Mouse (Mus musculus) macrophage (primary cell): Measurements from ENCODE around the gene Sfxn4. TPM values are rescaled to one million over a fixed set of nuclear protein-coding genes. Genes with fewer than 3 reads are reported as not detected.

ENCODE experiments used
- H3K27ac ChIP-seq: fragments of 350-480 bp; formaldehyde crosslinking; 2 replicates; pipeline ENCODE4 v1.9.0; 2021
- H3K36me3 ChIP-seq: fragments of 350-480 bp; formaldehyde crosslinking; 2 replicates; pipeline ENCODE4 v1.9.0; 2021; ENCODE audit errors: inconsistent target
- H3K4me3 ChIP-seq: fragments of 350-480 bp; formaldehyde crosslinking; 2 replicates; pipeline ENCODE4 v1.9.0; 2021; ENCODE audit errors: inconsistent target
- H3K79me2 ChIP-seq: fragments of 350-480 bp; formaldehyde crosslinking; 2 replicates; pipeline ENCODE4 v1.9.0; 2021; ENCODE audit errors: inconsistent target
- WGBS: methylation state at CpG from one replicate; pipeline ENCODE4 v1.1.7; 2026; ENCODE audit warnings: inconsistent platforms; ENCODE audit not compliant: missing documents; 5-methylcytosine and 5-hydroxymethylcytosine counted together
- polyA plus RNA-seq: library from polyadenylated mRNA; stranded (reverse); fragments of 250-400 nt; gene quantifications from 3 replicates; pipeline ENCODE4 v1.2.4, GENCODE M21; 2018; ENCODE audit warnings: inconsistent platforms

Gene Sfxn4
- polyA plus RNA-seq, 1 experiment from 2014 or later, result 2.1 TPM

- Histone ChIP-seq H3K27ac (no peak overlapping the region), H3K79me2 (no peaks in the 10 kb centered on the region), H3K4me3 (no peak overlapping the region), H3K36me3 (no peaks in the 10 kb centered on the region)
- WGBS, result 71% methylated on average over 6 of the region's 7 CpGs
Measured at GRCm38 (mm10) chr19:60799867-60800569, 61.3 kb downstream of the Sfxn4 start.

DNA sequence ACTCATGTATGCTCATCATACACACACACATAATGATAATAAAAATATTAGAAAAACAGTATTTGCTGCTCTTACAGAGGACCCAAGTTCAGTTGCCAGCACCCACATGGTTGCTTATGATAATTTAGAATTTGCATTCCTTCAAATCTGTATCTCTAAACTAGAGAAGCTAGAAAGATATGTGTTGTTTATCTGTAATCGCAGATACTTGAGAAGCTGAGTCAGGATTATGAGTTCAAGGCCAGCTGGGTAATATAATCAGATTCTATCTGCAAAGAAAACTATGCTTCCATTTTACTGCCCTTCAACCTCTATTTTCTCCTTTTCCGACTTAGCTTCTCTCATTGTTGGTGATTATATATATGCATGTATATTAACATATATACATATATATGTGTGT is 63.9 kb downstream of the Sfxn4 start:
- WGBS, result 100% methylated on average over 2 of the region's 2 CpGs
- Histone ChIP-seq H3K79me2 (no peaks in the 10 kb centered on the region), H3K36me3 (no peaks in the 10 kb centered on the region), H3K27ac (no peak overlapping the region), H3K4me3 (no peak overlapping the region)

GRCm38 (mm10) chr19:60795244-60795643 is 66.0 kb downstream of the Sfxn4 start:
- 57% methylated on average over 2 of the region's 2 CpGs for WGBS
- no peak overlapping the region for H3K27ac ChIP-seq

GRCm38 (mm10) chr19:60793170-60793707 is 68.0 kb downstream of the Sfxn4 start:
- Histone ChIP-seq H3K4me3 (no peak overlapping the region), H3K27ac (no peak overlapping the region), H3K79me2 (peaks cover 19% of the 10 kb centered on the region), H3K36me3 (no peaks in the 10 kb centered on the region)
- 93% methylated on average over 2 of the region's 2 CpGs for WGBS

More at GRCm38 (mm10) chr19:60795244-60795643, 66.0 kb downstream of the Sfxn4 start:
- no peaks in the 10 kb centered on the region for H3K79me2 ChIP-seq
- no peak overlapping the region for H3K4me3 ChIP-seq
- H3K36me3 ChIP-seq, result no peaks in the 10 kb centered on the region

DNA sequence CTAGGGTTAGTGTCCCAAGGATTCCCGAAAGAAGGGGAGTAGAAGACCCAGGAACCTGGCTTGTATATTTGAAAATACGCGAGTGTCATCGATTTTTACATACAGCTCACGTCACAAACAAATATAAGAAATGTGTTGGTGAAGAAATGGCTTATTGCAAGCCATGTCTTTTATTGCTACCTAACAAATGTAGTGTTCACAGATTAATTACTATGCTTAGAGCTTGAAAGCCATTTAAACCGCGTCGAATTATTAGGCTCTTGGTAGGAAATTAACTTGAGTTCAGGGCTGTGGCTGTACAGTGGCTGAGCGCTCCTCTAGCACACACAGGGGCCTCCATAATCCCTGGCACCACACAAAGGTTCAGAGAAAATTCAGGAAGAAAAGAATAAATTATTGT is 70.1 kb downstream of the Sfxn4 start:
- Histone ChIP-seq H3K79me2 (peaks cover 39% of the 10 kb centered on the region), H3K27ac (peak overlapping the region; percentile 92), H3K4me3 (peak overlapping the region; percentile 91), H3K36me3 (no peaks in the 10 kb centered on the region)
- 18% methylated on average over 9 of the region's 9 CpGs for WGBS

DNA sequence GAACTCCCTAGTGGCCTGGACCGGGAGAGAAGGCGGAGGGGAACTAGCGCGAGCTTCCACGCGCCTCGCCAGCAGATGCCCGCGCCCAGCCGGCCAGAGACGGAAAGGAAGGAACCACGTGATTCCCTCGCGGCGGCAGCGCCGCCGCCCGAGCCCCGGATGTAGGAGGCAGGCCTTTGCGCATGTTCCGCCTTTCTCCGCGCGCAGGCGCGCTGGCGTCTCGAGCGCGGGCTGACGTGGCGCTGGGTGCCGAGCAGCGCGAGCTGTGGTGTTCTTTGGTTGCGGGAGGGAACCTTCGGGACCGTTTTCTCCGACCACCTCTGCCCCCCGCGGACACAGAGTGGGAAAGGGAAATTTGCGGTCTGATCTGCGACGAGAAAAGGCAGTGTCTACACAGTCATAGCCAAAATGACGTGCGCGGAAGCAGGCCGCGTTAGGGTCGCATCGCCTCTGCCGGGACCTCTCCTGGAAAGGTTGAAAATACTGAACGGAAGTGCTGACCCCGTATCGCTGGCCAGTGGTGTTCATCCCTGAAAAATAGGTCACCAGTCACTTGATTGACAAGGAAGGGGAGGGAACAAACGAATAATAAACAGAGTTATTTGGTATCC is 70.6 kb downstream of the Sfxn4 start, which contains the start of gene Eif3a:
Eif3a (minus strand) TSS at position 108 of the 611 bp plus-strand sequence.
- H3K79me2 ChIP-seq, result peaks cover 44% of the 10 kb centered on the region
- H3K27ac ChIP-seq, result peak within 1 kb of the TSS; percentile 92
- H3K36me3 ChIP-seq, result no peaks in the 10 kb centered on the region
- peak within 1 kb of the TSS; percentile 91 for H3K4me3 ChIP-seq
- WGBS, result 2% methylated on average over 43 of the region's 57 CpGs

- Histone ChIP-seq H3K36me3 (no peaks in the 10 kb centered on the region), H3K4me3 (peak overlapping the region; percentile 91), H3K79me2 (peaks cover 51% of the 10 kb centered on the region), H3K27ac (peak overlapping the region; percentile 76)
- WGBS, result under 1% methylated on average over 60 of the region's 60 CpGs
Measured at GRCm38 (mm10) chr19:60789919-60790506, 71.3 kb downstream of the Sfxn4 start.

GRCm38 (mm10) chr19:60789452-60789851 is 71.8 kb downstream of the Sfxn4 start:
- WGBS, result 1% methylated on average over 7 of the region's 7 CpGs

DNA sequence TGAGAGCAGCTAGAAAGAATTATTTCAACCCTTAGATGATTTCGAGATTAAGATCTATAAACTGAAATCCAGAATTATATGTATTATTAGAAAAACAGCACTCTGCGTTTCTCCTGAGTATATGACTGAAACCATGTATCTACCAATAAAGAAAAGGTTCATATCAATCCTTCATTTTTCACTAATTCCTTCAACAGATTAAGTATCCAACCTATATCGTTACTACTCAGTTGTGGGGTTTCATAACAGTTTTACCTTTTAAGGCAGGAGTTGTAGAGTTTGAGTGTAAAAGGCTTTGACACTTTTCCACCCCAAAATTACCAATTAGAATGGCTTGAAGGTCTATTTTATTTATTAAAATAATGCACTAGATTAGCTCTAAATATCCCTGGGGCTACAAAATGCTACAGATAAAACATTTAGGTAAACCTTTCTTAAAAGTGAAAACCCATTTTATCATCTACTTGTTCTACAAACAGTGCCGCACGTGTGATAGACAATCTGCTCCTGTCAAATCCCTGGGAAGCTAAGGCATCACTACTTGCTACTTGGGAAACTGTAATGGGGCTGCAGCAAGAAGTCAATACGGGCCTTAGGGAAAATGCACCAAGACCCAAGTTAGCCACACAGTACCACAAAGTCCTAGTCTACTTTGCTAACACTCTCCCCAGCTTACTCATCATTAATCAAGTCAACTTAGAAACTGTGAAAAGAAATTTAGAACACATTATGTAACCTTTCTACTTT is 72.9 kb downstream of the Sfxn4 start:
- Histone ChIP-seq H3K79me2 (peaks cover 67% of the 10 kb centered on the region), H3K36me3 (no peaks in the 10 kb centered on the region), H3K27ac (0 out of 2 replicates have a peak overlapping the region, but pooled peaks have one; percentile 76), H3K4me3 (peak overlapping the region; percentile 91)
- 33% methylated on average over 5 of the region's 6 CpGs for WGBS

More at GRCm38 (mm10) chr19:60789452-60789851, 71.8 kb downstream of the Sfxn4 start:
- Histone ChIP-seq H3K79me2 (peaks cover 56% of the 10 kb centered on the region), H3K4me3 (peak overlapping the region; percentile 91), H3K27ac (peak overlapping the region; percentile 76), H3K36me3 (no peaks in the 10 kb centered on the region)

DNA sequence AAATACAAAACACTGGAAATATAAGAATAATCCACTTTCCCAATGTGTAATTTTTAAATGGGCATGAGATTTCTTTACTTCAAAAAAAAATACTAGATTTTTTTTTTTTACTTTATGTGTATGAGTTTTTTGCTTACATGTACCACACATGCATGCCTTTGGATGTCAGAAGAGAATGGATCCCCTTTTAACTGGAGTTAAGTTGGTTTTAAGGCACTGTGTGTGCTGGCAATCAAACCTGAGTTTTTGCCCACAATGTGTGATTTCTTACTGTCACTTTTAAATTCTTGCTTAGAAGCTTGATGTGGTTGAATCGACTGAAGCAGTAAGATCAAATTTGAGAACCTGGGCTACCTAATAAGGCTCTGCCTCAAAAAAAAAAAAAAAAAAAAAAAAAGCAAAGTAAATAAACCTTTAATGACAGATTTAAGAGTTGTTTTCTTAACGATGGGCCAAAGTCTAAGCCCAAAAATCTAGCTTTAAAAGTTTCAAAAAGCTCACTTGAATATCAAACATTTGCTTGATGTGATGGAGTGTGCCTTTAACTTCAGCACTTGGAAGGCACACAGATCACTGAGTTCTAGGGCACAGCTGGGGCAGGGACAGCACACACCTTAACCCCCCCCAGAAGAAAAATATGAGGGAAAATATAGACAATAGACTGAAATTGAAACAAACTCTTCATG is 73.7 kb downstream of the Sfxn4 start:
- 6% methylated on average over 2 of the region's 2 CpGs for WGBS
- no peaks in the 10 kb centered on the region for H3K36me3 ChIP-seq
- H3K4me3 ChIP-seq, result peak overlapping the region; percentile 91; the same call in 1 of the 2 replicates
- no peak overlapping the region for H3K27ac ChIP-seq
- H3K79me2 ChIP-seq, result peaks cover 75% of the 10 kb centered on the region

Other genes with a start within 250 kb of the Sfxn4 start
- 0.25 to 8.6 TPM (median 0.67 TPM) in 3 replicates for gene Nanos1, start 105.5 kb downstream of the Sfxn4 start, polyA plus RNA-seq
- 151 to 321 TPM (median 247 TPM) in 3 replicates for gene Eif3a, start 70.8 kb downstream of the Sfxn4 start, polyA plus RNA-seq
- gene Fam45a, start 49.9 kb downstream of the Sfxn4 start, polyA plus RNA-seq, result 32.6 to 59.1 TPM (median 48.3 TPM) in 3 replicates
- 45.1 to 93.5 TPM (median 65.5 TPM) in 3 replicates for gene Prdx3, start 13.1 kb upstream of the Sfxn4 start, polyA plus RNA-seq
- 3.2 to 4.0 TPM (median 3.6 TPM) in 3 replicates for gene Grk5, start 28.3 kb upstream of the Sfxn4 start, polyA plus RNA-seq